Mouse (Mus musculus) frontal cortex, adult 2 months (tissue): ENCODE data around the gene Gcnt1. TPM values are rescaled to one million over a fixed set of nuclear protein-coding genes. Genes with fewer than 3 reads are reported as not detected.

Source experiments
- DNase-seq, 2 experiments: peaks; one replicate each; pipeline ENCODE4 v3.0.0; 2022; ENCODE audit warnings: low spot score in 1 of 2; ENCODE audit errors: extremely low spot score in 1 of 2
- polyA plus RNA-seq: library from polyadenylated mRNA; depleted of rRNA; stranded (reverse); fragments of >200 nt; gene quantifications from 2 replicates; pipeline ENCODE4 v1.2.3, GENCODE M21; 2012

The Gcnt1 gene
- polyA plus RNA-seq, 1 experiment = 11.1 TPM

DNA sequence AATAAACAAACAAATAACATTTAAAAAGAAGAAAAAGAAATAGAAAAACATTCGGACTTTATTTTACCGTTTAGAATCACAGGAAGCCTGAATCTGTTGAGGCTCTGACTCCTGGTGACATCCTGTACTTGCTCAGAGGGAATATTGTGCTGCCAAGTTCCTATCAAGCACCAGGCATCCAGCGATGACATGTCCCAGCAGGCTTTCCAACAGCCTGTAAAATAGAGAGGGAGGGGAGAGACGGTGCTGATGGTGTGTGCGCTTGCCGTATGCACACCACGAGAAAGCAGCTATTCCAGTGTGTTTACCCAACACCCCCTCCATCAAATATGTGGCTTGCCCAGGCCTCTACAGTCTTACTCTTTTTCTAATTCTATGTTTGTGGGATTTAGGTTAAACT, 39.6 kb downstream of the Gcnt1 start:
- no peak for DNase-seq

GRCm38 (mm10) chr19:17328916-17329315, 43.7 kb downstream of the Gcnt1 start:
- no peak for DNase-seq

GRCm38 (mm10) chr19:17327881-17328404, 44.7 kb downstream of the Gcnt1 start:
- no peak for DNase-seq

- DNase-seq = no peak
Measured at GRCm38 (mm10) chr19:17323689-17324241, 48.9 kb downstream of the Gcnt1 start.

DNA sequence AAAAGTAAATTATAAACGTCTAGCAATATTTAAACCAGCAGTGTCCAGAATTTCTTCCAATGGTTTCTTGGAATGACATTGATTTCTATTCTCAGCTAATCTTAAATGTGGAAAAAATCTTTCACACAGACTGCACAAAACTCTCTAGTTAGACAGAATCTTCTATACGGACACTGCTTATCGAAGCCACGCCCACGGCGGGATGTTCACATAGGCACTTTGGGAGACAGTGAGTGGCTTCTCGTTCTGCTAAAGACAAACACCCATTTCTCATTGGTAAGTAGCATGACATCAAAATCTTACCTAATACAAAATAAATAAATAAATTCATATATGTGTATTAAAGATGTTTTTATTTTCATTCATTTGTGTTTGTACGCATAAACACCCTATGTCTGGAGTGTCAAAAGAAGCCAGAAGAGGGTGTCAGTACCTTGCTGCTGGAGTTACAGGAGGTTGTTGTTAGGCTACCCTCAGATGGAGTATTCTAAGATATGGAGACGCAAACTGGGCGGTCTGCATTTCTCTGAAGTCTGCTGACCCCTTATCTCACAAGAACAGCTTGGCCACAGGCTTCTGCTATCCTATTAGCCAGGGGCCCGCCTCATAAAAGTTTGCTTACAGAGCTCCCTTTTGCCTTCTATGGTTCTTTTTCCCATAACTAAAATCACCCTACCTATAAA, 49.5 kb downstream of the Gcnt1 start:
- DNase-seq = no peak

DNA sequence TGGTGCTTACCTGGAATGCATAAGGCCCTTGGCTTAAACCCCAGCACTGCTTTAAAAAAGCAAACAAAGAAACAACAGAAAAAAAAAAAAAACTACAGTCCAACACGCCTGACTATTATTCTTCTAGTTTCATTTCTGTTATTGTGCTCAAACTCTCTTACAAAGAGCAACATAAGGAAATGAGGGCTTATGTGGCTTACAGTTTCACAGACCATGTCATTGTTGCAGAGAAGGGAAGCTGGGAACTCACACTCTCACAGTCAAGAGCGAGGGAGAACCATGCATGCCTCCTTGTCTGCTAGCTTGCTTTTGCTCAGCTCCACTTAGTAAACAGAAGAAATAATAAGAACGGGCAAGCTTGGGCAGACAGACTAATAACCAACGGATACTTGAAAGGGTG, 52.9 kb downstream of the Gcnt1 start:
- no peak for DNase-seq

GRCm38 (mm10) chr19:17318733-17319132, 53.9 kb downstream of the Gcnt1 start:
- no peak for DNase-seq

DNA sequence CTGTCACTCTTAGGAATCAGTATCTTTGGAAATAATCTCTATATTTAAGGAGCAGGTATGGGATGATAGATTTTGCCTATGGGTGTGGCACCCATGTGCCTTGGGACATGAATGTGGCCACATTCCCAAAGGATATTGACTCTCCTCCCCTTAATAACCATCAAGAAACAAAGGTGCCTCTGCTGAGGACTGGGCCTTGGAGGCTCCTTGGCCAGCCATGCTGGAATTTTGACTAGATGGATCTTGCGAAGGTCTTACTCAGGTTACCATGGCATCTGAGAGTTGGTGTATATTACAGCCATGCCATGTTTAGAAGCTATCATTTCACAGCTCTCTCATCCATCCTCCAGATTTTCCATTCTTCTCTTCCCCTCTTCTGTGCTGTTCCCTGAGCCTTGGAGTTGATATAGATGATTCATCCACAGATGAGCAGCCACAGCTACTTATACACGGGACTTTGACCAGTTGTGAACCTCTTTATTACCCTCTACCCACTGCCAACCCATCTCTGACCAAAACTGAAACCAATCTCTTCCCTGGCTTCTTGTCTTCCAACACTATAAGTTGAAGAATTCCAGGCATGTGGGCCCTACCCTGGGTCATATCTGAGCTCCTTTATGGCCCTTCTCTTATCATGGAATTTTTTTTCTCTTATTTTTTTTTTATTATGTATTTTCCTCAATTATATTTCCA, 56.2 kb downstream of the Gcnt1 start:
- DNase-seq = no peak

- DNase-seq = no peak
Measured at GRCm38 (mm10) chr19:17314451-17314850, 58.2 kb downstream of the Gcnt1 start.

- DNase-seq = no peak
Measured at GRCm38 (mm10) chr19:17313766-17314165, 58.9 kb downstream of the Gcnt1 start.

DNA sequence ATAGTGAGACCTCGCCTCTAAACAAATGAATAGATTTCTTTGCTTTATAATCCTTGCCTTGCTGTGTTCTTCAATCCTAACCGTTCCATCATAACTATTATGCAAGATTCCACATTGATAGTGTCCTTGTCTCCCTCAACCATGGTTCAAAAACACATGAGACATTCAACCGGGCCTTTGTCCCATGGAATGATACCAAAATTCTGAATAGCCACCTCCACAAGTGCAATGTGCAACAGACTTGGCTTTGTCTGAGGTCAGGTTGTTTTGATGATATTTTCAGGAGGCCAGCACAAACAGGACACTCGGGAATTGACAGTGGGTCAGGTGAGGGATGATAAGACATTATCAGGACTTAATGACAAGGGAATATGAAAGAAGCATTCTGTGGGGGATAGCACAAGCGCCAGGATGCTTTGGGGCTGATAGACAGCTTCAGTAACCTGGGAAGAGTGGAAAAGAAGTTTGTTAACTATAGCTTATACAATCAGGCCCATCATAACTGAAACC, 59.9 kb downstream of the Gcnt1 start:
- no peak for DNase-seq

GRCm38 (mm10) chr19:17311501-17311900, 61.1 kb downstream of the Gcnt1 start:
- no peak for DNase-seq

DNA sequence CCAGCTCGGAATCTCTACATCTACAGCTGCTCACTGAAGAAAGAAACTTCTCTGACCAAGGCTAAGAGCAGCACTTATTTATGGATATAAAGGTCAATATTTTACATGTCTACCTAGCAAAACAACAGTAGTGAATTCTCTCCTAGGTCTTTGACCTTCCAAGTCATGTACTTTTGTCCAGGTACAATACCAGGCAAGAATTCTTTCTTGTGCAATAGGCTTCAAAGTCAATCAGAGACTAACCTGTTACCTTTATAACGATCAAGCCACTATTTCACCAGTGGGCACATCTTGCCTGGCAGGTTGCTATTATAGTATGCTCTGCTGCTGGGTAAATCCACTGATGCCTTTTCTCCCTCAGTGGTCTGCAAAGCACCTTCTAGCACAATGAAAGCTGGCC, 61.6 kb downstream of the Gcnt1 start:
- DNase-seq = no peak

- no peak for DNase-seq
Measured at GRCm38 (mm10) chr19:17296081-17296480, 76.6 kb downstream of the Gcnt1 start.

GRCm38 (mm10) chr19:17295211-17295766, 77.4 kb downstream of the Gcnt1 start:
- DNase-seq = no peak

DNA sequence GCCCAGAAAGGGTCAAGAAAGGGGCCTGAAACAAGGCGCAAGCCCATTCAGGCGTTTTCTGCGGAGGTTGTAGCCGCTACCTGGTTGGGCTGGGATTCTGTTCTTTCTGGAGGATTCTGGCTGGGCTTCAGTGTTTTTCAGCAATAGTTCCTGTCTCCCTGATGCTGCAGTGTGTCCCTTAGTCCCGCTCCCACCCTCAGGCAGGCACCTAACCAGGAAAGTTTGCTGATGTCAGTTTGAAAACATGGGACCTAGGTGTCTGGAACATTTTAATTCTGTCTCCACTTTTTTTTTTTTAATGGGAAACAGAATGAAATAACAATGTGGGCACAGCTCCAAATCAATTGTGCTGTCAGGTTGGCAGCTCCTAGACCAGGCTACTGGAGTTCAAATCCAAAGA, 78.5 kb downstream of the Gcnt1 start:
- DNase-seq = no peak

- DNase-seq = no peak
Measured at GRCm38 (mm10) chr19:17289526-17289925, 83.1 kb downstream of the Gcnt1 start.

DNA sequence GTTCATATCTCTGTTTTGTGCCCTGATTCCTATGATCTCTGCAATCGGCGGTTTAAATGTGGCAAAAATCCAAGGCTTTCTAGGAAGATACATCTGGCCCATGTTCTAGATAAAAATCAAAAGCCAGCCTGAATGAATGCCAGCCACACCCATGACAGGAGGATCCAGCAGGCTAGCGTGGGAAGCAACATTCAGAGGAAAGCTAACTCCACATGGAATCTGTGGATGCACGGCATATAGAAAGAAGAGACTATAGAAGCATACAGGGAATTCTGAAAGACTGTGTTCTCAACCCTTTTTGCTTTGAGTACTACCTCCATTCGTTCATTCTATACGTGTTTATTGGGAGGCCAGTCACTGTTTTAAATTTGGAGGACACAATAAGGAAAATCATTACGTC, 86.6 kb downstream of the Gcnt1 start:
- peak in 1 of 2 experiments; percentile 44 for DNase-seq

- DNase-seq = no peak
Measured at GRCm38 (mm10) chr19:17283317-17283716, 89.3 kb downstream of the Gcnt1 start.

DNA sequence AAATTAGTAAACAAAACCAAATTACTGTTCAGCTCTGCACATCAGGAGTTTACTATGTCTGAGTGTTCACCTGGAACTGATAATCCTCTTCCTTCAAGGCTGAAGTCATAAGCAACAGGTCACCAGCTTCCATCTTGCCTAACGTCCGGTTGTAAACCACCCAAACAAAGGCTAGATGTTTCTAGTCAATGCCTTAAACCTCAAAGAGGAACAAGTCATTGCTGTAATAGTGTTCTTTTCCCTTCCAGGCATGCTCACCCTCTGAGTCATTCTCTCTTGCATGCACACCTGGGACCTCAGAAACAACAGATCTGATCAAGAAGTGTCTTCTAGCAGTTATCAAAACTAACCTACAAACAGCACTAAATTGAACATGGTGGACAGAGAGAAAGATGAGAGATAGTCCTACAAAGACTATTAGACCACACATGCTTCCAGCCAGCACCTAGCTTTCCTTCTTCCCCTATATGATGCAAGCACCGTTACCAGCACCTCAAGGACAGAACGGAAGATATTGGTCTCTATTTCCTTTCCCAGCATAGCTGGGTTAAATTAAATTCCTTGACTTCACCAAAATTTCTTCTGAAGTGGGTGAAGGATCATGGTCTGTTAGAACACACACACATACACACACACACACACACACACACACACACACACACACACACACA, 94.1 kb downstream of the Gcnt1 start:
- no peak for DNase-seq
